Mouse (Mus musculus): ENCODE data around the gene Zfp626. TPM values are rescaled to one million over a fixed set of nuclear protein-coding genes. Genes with fewer than 3 reads are reported as not detected.

Zfp626 gene
- polyA plus RNA-seq (2014; fragmentation: Illumina TruSeq; extraction: RNeasy Lipid Tissue Mini Kit (QIAGEN cat#74804); ENCODE audit: low read depth, low replicate concordance) = 15.7 TPM

DNA sequence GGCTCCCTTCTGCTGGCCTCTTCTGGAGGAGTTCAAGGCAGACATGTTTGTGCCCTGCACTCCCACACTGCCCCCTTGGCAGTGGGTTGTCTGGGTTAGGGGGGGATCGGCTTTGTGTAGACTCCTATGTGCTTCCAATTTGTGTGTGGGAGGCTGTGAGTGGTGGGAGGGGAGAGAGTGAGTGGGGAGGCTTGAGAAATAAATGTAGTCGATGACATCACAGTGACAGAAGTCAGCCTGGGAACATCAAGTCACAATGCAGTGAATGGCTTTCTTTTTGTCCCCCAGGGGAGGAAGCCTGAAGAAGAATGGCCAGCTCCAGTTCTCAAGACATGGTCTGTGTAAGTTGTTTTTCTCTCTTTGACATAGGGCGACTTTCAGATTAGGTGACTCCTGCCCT lies at the start of gene Zfp626:
Zfp626 (plus strand) TSS at position 301 of the 400 bp plus-strand sequence.

DNA sequence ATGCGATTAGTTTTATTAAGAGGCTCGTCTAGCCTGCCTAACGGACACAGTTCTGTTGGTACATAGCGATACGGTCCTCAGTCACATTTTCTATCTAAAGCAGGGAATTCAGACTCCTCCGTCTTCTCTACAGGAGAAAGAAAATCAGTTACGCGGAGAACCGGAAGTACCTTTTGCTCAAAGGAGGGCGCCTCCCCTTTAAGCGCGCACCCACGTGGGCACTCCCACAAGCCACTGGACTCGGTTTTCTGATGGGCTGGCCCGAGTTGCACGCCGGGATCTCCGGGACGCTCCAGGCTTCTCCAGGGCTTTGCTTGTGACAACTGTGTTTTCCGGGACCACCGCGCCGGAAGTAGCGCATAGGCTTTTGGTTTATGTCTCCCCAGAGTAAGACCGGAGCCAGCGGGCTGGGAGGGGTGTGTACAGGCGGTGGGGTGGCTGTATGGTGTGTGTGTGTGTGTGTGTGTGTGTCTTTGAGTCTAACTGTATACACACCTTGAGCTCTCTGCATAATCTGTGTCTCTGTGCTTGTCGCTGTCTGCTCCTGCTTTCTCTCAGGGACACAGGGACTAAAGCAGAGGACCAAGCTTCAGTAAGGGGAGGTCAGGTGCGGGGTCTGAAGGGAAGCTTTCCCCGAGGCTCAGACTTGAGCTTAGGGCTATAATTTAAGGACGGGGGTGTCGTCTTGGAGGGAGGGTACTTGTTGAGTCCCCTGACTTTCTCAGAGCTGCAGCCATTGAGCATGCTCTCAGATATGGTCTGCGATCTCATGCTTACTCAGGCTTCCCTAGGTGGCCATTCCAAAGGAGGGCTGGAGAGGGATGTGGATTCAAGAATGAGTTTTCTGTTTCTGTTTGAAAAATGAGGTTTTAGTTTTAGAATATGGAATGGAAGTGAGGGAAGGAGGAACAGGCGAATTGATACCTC lies 31.6 kb downstream of the Zfp626 start, which contains the start of gene Zfp59:
Zfp59 (plus strand) TSS at position 285 of the 927 bp plus-strand sequence.

DNA sequence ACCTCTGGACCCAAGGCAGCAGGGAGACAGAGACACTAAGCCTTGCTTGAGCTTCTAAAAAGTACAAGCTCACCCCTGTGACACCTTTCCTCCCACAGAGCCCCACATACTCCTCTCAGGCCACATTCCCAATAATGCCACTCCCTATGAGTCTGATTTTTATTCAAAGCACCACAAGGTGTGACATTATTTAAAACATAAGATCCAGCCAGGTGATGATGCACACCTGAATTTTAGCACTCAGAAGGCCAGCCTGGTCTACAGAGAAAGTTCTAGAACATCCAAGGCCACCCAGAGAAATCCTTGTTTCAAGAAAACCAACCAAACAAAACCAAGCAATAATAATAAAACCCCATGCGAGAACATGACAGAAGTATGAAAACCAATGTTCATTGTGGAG lies 50.2 kb downstream of the Zfp626 start, which contains the start of gene Zfp607a:
Zfp607a (plus strand) TSS at position 301 of the 400 bp plus-strand sequence.

Other genes with a start within 250 kb of the Zfp626 start
- 8.8 TPM for gene Akt2, start 215.6 kb upstream of the Zfp626 start, polyA plus RNA-seq (2014; fragmentation: Illumina TruSeq; extraction: RNeasy Lipid Tissue Mini Kit (QIAGEN cat#74804); ENCODE audit: low read depth, low replicate concordance)
- not detected for gene Ttc9b, start 153.3 kb upstream of the Zfp626 start, polyA plus RNA-seq (2014; fragmentation: Illumina TruSeq; extraction: RNeasy Lipid Tissue Mini Kit (QIAGEN cat#74804); ENCODE audit: low read depth, low replicate concordance)
- gene Map3k10, start 132.6 kb upstream of the Zfp626 start, polyA plus RNA-seq (2014; fragmentation: Illumina TruSeq; extraction: RNeasy Lipid Tissue Mini Kit (QIAGEN cat#74804); ENCODE audit: low read depth, low replicate concordance) = 2.0 TPM
- 2.1 TPM for gene Zfp607b, start 117.9 kb upstream of the Zfp626 start, polyA plus RNA-seq (2014; fragmentation: Illumina TruSeq; extraction: RNeasy Lipid Tissue Mini Kit (QIAGEN cat#74804); ENCODE audit: low read depth, low replicate concordance)
- gene Zfp60, start 75.8 kb upstream of the Zfp626 start, polyA plus RNA-seq (2014; fragmentation: Illumina TruSeq; extraction: RNeasy Lipid Tissue Mini Kit (QIAGEN cat#74804); ENCODE audit: low read depth, low replicate concordance) = 25.0 TPM
- gene Zfp59, start 31.4 kb downstream of the Zfp626 start, polyA plus RNA-seq (2014; fragmentation: Illumina TruSeq; extraction: RNeasy Lipid Tissue Mini Kit (QIAGEN cat#74804); ENCODE audit: low read depth, low replicate concordance) = 11.0 TPM
- gene Zfp607a, start 50.3 kb downstream of the Zfp626 start, polyA plus RNA-seq (2014; fragmentation: Illumina TruSeq; extraction: RNeasy Lipid Tissue Mini Kit (QIAGEN cat#74804); ENCODE audit: low read depth, low replicate concordance) = 5.1 TPM
- 15.8 TPM for gene Zfp974, start 122.3 kb downstream of the Zfp626 start, polyA plus RNA-seq (2014; fragmentation: Illumina TruSeq; extraction: RNeasy Lipid Tissue Mini Kit (QIAGEN cat#74804); ENCODE audit: low read depth, low replicate concordance)
- gene Zfp780b, start 172.0 kb downstream of the Zfp626 start, polyA plus RNA-seq (2014; fragmentation: Illumina TruSeq; extraction: RNeasy Lipid Tissue Mini Kit (QIAGEN cat#74804); ENCODE audit: low read depth, low replicate concordance) = 20.3 TPM
- 4.0 TPM for gene Zfp850, start 206.9 kb downstream of the Zfp626 start, polyA plus RNA-seq (2014; fragmentation: Illumina TruSeq; extraction: RNeasy Lipid Tissue Mini Kit (QIAGEN cat#74804); ENCODE audit: low read depth, low replicate concordance)
- gene Psmc4, start 242.9 kb downstream of the Zfp626 start, polyA plus RNA-seq (2014; fragmentation: Illumina TruSeq; extraction: RNeasy Lipid Tissue Mini Kit (QIAGEN cat#74804); ENCODE audit: low read depth, low replicate concordance) = 35.8 TPM

Data from kidney, adult 10 weeks (tissue).